Mouse (Mus musculus) CD4-positive helper T cell, adult 2 months (primary cell): ENCODE results near the gene Prpf6.

Source experiments
- DNase-seq: peaks from one replicate; pipeline ENCODE4 v3.0.0-alpha.2; 2012; ENCODE audit warnings: low read depth, missing footprints, low spot score

Prpf6 gene

DNA sequence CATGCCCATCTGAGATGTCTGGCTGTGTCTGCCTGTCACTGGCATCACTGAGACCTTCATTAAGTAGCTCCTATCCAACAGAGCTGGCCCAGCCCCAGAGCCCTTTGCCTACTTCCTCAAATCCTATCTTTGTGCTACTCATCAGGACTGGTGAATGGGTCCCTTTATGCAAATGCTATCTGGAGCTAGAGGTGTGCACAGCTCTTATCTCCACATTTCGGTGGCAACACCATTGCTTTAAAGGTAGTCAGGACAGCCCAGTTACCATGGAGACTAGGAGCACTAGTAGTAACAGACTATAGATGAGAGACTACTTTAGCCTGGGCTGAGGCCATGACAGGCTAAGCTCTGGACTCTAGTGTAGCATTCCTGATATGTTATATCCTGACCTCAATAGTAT is 93.0 kb downstream of the Prpf6 start:
- DNase-seq = no peak

DNA sequence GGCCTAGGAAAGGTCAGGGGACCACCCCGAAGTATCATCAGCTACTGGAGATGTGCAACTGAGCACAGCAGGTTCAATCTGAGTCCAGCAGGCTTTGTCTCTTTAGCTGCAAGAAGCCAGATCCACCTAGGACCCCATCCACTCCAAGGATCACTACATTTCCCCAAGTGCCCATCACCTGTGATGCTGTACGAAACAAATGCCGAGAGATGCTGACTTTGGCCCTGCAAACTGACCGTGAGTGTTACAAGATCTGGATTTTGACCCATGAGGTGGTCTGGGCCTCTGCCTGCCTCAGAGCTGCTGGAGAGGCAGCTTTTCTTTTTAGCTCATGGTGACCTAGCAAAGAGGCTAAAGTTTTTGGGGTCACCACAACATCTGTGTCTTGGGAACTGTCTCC is 94.0 kb downstream of the Prpf6 start:
- no peak for DNase-seq

DNA sequence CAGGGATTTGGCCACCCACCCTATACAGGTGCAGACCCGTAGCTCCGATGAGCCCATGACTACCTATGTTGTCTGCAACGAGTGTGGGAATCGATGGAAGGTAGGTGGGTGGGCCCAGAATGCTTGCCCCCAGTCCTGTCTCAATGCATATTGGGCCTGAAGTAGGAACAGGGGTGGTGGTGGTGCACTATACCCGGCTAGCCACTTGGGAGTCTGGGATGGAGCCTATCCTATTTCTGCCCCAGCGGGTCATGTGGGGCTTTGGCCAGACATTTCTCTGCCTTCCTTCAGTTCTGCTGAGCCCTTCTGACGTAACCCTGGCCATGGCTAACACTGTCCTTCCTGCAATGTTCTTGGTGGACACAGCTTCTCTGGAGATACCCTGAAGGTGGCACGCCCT is 95.9 kb downstream of the Prpf6 start:
- no peak for DNase-seq

DNA sequence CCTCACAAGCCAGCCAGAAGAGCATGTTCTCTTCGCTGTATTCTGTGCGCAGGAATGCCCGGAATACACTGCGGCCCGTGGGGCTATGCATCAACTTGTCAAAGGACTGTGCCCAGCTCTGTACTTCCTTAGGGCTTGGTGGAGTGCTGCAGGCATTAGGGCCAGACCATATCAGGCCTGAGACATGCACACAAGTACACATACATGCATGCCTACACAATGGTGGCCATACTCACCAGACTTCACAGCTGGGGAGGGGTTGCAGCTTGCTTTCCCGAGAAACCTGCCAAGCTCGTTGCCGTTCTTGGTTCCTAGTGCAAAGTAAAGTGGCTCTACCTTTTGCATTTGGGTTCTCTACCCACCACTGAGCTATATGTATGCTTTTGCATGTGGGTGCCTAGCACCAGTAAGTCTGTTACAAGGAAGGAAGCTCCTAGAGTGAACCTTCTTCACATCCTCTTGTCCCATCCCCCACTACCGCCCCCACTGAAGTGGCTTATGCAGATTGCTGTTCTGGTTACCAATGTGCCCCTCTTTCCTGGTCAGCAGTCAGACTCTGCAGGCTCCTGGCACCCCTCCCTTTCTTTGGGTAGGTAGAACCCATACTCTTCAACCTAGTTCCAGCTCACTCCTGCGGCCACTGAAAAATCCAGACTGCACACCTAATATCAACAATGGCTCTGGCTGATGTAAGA is 97.9 kb downstream of the Prpf6 start:
- DNase-seq = no peak

DNA sequence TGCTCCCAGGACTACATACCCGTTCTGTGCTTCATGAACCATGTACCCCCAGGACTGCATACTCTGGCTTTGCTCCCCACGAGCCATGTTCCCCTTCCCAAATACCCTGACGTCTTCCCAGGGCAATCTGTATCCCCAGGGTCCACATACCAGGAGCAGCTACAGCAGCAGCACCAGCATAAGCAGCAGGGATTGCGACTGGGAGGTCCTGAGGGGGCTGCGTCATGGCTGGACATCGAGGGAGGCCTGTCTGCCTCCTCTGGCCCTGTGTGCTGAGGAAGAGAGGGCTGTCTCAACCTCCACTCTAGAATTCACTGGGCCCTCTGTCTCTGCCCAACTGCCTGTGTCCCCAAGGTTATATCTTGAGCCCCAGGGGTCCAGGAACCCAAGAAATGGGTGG is 99.4 kb downstream of the Prpf6 start:
- no peak for DNase-seq

DNA sequence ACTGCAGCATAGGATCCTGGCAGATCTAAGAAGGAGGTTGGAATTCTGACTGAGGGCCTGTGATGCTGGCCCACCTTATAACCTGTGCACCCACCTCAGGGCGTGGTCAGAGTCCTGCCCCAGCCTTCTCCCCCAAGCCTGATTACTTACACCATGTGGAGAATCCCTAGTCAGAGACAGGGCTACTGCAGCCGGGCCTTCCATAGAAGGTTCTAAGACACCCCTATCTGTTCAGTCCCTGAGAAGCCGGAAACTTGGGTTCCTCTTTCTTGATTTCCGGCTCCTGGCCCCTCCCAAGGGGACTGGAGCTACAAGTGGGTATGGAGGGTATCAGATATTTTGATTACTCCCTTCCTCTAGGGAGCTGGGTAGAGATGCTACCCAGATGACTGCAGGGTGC is 99.9 kb downstream of the Prpf6 start:
- DNase-seq = peak; percentile 49

- DNase-seq = no peak
These were observed 100.6 kb downstream of the Prpf6 start for GRCm38 (mm10) chr2:181692304-181692703.

DNA sequence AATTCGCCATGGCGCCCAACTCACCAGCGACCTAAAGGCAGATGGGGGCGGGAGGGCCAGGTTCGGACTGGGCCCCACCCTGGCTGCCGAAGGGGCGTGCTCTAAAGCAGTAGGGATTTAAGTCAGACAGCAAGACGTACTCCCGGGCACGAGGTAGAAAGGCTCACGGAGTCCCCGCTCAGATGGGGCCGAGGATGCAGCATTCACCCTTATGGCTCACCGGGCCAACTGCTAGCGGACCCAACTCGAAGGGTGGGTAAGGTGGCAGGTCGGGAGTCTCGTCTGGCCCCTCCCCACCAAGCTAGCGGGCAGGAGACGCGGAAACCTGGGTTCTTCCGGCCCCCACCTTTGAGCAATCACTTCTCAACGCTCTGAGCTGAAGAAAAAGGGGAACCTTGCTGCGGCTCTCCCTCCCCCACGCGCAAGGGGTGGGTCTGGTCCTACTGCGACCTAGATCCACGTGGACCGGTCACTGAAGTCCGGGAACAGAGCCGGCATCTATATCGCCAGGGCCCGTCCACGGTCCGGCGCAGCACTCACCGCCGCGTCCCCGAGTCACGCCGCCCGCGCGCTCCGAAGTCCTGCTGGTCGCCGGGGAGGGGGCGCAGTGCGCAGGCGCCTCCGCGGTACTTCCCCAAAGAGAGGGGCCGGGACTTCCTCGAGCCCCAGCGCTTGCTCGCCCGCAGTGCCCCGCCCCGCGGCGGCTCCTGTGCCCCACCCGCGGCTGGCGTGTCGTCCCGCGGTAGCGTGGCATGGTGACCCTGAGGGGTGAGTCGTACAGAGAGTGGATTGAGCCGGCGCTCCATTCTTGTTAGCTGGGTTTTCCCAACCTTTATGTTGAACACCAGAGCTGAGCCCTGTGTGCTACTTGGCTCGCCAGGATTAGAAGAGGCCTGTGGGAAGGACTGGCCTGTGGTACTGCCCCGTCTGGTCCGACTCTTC is 101.9 kb downstream of the Prpf6 start, which contains the start of gene Rgs19:
TSS of gene Rgs19 (minus strand) at position 639 of the 942 bp plus-strand sequence.
- peak; percentile 92 for DNase-seq

DNA sequence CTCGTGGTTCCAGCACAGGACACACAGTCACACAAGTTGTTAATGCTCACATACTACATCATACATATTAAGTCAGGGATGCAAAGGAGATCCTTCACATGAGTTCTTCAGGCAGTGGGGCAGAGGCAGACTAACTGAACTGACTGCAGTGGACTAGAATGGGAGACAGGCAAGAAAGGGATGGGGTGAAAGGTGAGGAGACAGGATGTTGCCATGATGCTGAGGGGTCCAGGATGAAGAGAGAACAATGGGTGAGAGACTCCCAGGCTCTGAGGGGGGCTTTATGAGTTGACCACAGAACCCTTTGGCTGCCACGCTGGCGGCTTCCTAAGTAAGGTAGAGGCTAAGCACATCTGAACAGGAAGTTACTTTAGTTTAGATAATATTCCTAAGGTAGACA is 102.9 kb downstream of the Prpf6 start:
- no peak for DNase-seq

DNA sequence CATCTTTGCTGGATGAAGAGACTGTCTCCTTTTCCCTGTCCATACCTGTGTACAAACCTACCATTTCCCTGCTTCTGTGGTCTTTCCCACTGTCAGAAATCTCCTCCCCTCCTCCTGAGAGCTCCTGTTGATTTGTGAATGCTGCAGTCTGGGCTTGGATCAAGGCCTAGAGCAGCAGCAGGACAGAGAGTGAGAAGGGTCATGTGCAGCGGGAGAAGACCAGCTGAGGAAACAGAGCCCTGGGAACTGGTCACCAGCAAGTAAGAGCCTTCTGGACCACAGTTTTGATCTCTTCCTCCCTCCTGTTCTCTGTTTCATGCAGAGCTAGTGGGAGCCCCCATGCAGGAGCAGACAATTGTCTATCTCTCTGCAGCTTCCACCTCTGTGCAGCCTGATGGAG is 104.1 kb downstream of the Prpf6 start:
- no peak for DNase-seq

- DNase-seq = no peak
These were observed 105.2 kb downstream of the Prpf6 start for GRCm38 (mm10) chr2:181696801-181697420.

DNA sequence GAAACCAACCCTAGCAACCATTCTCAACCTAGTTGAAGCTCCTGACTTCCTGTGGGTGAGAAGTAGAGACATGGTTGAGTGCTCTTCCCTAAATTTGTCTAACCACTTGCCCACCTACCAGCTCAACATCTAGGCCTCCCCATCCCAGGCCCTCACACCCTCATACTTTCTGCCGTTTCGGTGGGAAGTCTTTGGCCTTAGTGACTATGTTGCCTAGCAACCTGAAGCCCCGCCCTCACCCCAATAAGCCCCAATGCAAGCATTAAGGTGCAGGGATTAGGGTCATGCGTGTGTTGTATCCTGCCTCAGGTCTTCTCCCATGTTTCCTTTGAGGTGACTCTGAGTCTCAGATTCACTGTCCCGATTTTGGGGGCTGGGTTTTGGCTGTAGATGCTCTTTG is 106.6 kb downstream of the Prpf6 start, which contains the start of gene Lkaaear1:
TSS of gene Lkaaear1 (minus strand) at position 202 of the 400 bp plus-strand sequence.
- no peak for DNase-seq
